In genomic region chr4:141304223-141304611, GRCm38 (mm10) we compare ENCODE assay signal across 11 mouse cellular contexts. TPM values are rescaled to one million over a fixed set of nuclear protein-coding genes. Genes with fewer than 3 reads are reported as not detected.
DNase-seq lines count a peak whose midpoint lies in the region; ATAC-seq and TF ChIP-seq lines count a peak whose summit lies in the region.
"Had no signal": no experiment of that assay in that cellular context is flagged by ENCODE, and none has a peak within 500 bp of the region (broad histone marks: within the 10 kb centered on the region; RNA-seq: fewer than 3 reads in every experiment).

No protein-coding gene starts in this region.

- H3K9ac ChIP-seq in kidney, postnatal 0 days (ENCODE audit: low read depth, low read length) = no peak overlapping the region
- no peak overlapping the region for H3K9ac ChIP-seq in CH12.LX (ENCODE audit: insufficient read depth, low read depth)
- H3K9ac ChIP-seq in limb, embryonic 13.5 days = no peak overlapping the region

- intact Hi-C loops in gastrocnemius, adult 2 months (cut with DNase I) = no loop called here

- TF ChIP-seq RAD21 in CH12.LX (IDR thresholded peaks at IDR 0.05; ENCODE audit: low read depth, low read length) = no peak

- TF ChIP-seq EP300 in CH12.LX (IDR thresholded peaks at IDR 0.05; ENCODE audit: low read length) = peak; percentile 70

- dilution Hi-C loops in CH12.LX (cut with MboI; ENCODE audit: extremely low pct_ligation_motif_present, extremely low pct_unique_long_range_greater_than_20kb, low sequenced_read_pairs) = no loop called here

- peaks cover 12% of the 10 kb centered on the region; the same call in 1 of the 2 replicates for H3K36me3 ChIP-seq in kidney, postnatal 0 days (ENCODE audit: insufficient read depth, low read length)
- H3K36me3 ChIP-seq in CH12.LX (replicated peaks in 1 of 2; ENCODE audit: control insufficient read depth in 1 of 2, insufficient read depth in 1 of 2, low read length in 1 of 2) = peaks cover 0 to 1% of the 10 kb centered on the region in 2 experiments
- peaks cover 10% of the 10 kb centered on the region for H3K36me3 ChIP-seq in limb, embryonic 13.5 days

- no peak overlapping the region for H3K27ac ChIP-seq in gastrocnemius, adult 2 months
- peak overlapping the region; percentile 63; the same call in 1 of the 2 replicates for H3K27ac ChIP-seq in kidney, postnatal 0 days
- no peak overlapping the region for H3K27ac ChIP-seq in CH12.LX (ENCODE audit: insufficient read depth, low read depth)
- H3K27ac ChIP-seq in limb, embryonic 13.5 days = no peak overlapping the region

- DNase-seq in gastrocnemius, adult 2 months = no peak
- DNase-seq in gastrocnemius, adult 18-20 months (ENCODE audit: low spot score) = no peak
- DNase-seq in kidney, postnatal 0 days (ENCODE audit: low spot score) = no peak
- DNase-seq in kidney, adult 9 months = no peak
- DNase-seq in CH12.LX (ENCODE audit: extremely low read depth) = peak; percentile 62
- DNase-seq in adrenal gland, postnatal 36 days = no peak
- DNase-seq in frontal cortex, postnatal 10 days (ENCODE audit: low spot score in 2 of 2) = no peak
- DNase-seq: cerebellum, postnatal 14 days; gastrocnemius, postnatal 14 days had no signal

- H3K9me3 ChIP-seq in kidney, postnatal 0 days (replicated peaks; ENCODE audit: low read length) = no peaks in the 10 kb centered on the region
- H3K9me3 ChIP-seq in CH12.LX (replicated peaks; ENCODE audit: low read length) = peaks cover 8% of the 10 kb centered on the region
- H3K9me3 ChIP-seq in limb, embryonic 13.5 days = no peaks in the 10 kb centered on the region

- H3K4me1 ChIP-seq in kidney, postnatal 0 days (replicated peaks; ENCODE audit: insufficient read depth, low read length) = peaks cover 25% of the 10 kb centered on the region
- peaks cover 31 to 63% of the 10 kb centered on the region in 2 experiments for H3K4me1 ChIP-seq in CH12.LX (ENCODE audit: control insufficient read depth in 1 of 2, insufficient read depth in 2 of 2)
- peaks cover 46% of the 10 kb centered on the region for H3K4me1 ChIP-seq in limb, embryonic 13.5 days

- TF ChIP-seq CTCF in gastrocnemius, adult 2 months (IDR thresholded peaks at IDR 0.05) = no peak
- TF ChIP-seq CTCF in kidney, postnatal 0 days (IDR thresholded peaks at IDR 0.05; ENCODE audit: low read depth) = no peak
- TF ChIP-seq CTCF in CH12.LX (conservative IDR thresholded peaks at IDR 0.05 in 1 of 2, IDR thresholded peaks at IDR 0.05 in 1 of 2; ENCODE audit: low read depth in 2 of 2, low read length in 2 of 2) = no peak

- in situ Hi-C loops in CH12.LX (cut with MboI; ENCODE audit: low pct_ligation_motif_present, low pct_unique_long_range_greater_than_20kb, low sequenced_read_pairs) = no loop called here

- H3K4me2 ChIP-seq in kidney, postnatal 0 days (ENCODE audit: low read length) = peak overlapping the region; percentile 89
- no peak overlapping the region for H3K4me2 ChIP-seq in CH12.LX (ENCODE audit: insufficient read depth, low read depth, poor library complexity, severe bottlenecking)
- 0 out of 2 replicates have a peak overlapping the region, but pooled peaks have one; percentile 96 for H3K4me2 ChIP-seq in limb, embryonic 13.5 days (replicated peaks)

- no peaks in the 10 kb centered on the region for H3K79me2 ChIP-seq in CH12.LX (replicated peaks; ENCODE audit: control insufficient read depth, extremely low read depth, insufficient read depth, poor library complexity, severe bottlenecking)

- ATAC-seq in kidney, postnatal 0 days (replicated peaks; ENCODE audit: low FRiP score, low read depth) = no peak
- ATAC-seq in limb, embryonic 13.5 days (ENCODE audit: low FRiP score, low read depth) = no peak

- TF ChIP-seq POLR2A in CH12.LX (IDR thresholded peaks at IDR 0.05; ENCODE audit: low read depth, low read length) = no peak

- no peaks in the 10 kb centered on the region for H3K27me3 ChIP-seq in kidney, postnatal 0 days (ENCODE audit: insufficient read depth, low read length)
- H3K27me3 ChIP-seq in CH12.LX (replicated peaks) = peaks cover 37% of the 10 kb centered on the region
- H3K27me3 ChIP-seq in limb, embryonic 13.5 days = peaks cover 38% of the 10 kb centered on the region

- H3K4me3 ChIP-seq in gastrocnemius, adult 2 months = peak overlapping the region; percentile 77; the same call in 1 of the 2 replicates
- no peak overlapping the region for H3K4me3 ChIP-seq in kidney, postnatal 0 days (replicated peaks; ENCODE audit: low read depth, low read length)
- no peak overlapping the region for H3K4me3 ChIP-seq in CH12.LX (replicated peaks in 1 of 3; ENCODE audit: low read depth in 2 of 3, low read length in 2 of 3, poor library complexity in 1 of 3)
- H3K4me3 ChIP-seq in limb, embryonic 13.5 days = no peak overlapping the region
- H3K4me3 ChIP-seq: erythroblast, embryonic 14.5 days had no signal

- WGBS in kidney, postnatal 0 days = 51% methylated on average over 4 of the region's 4 CpGs
- WGBS in limb, embryonic 13.5 days = 83% methylated on average over 4 of the region's 4 CpGs

TF ChIP-seq in CH12.LX, 34 proteins besides CTCF, POLR2A, EP300 and RAD21:
- no peak for TF ChIP-seq JUND (conservative IDR thresholded peaks at IDR 0.05; ENCODE audit: low read depth, low read length)
- no peak for TF ChIP-seq SMC3 (IDR thresholded peaks at IDR 0.05; ENCODE audit: low read depth, low read length)
- TF ChIP-seq HCFC1 (IDR thresholded peaks at IDR 0.05; ENCODE audit: low read depth, low read length) = no peak
- peak; percentile 41; the same call in 1 of the 2 replicates for TF ChIP-seq IRF4 (IDR thresholded peaks at IDR 0.05; ENCODE audit: low read depth, low read length)
- TF ChIP-seq MAX (IDR thresholded peaks at IDR 0.05; ENCODE audit: low read length) = no peak
- TF ChIP-seq GABPA (IDR thresholded peaks at IDR 0.05; ENCODE audit: insufficient replicate concordance, low read depth, low read length) = no peak
- TF ChIP-seq ZNF384 (IDR thresholded peaks at IDR 0.05; ENCODE audit: low read depth, low read length) = no peak
- TF ChIP-seq TCF12 (IDR thresholded peaks at IDR 0.05; ENCODE audit: low read depth, low read length) = peak; percentile 63; the same call in 1 of the 2 replicates
- peak; percentile 61 for TF ChIP-seq ELF1 (IDR thresholded peaks at IDR 0.05; ENCODE audit: low read depth, low read length)
- TF ChIP-seq ETS1 (conservative IDR thresholded peaks at IDR 0.05; ENCODE audit: low read depth, low read length) = no peak
- 0 out of 2 replicates have a peak, but pooled peaks have one; percentile 31 for TF ChIP-seq BHLHE40 (IDR thresholded peaks at IDR 0.05; ENCODE audit: low read depth, low read length)
- no peak for TF ChIP-seq SIN3A (IDR thresholded peaks at IDR 0.05; ENCODE audit: low read length)
- TF ChIP-seq PAX5 (IDR thresholded peaks at IDR 0.05; ENCODE audit: low read length) = no peak
- 0 out of 2 replicates have a peak, but pooled peaks have one; percentile 51 for TF ChIP-seq CHD1 (IDR thresholded peaks at IDR 0.05; ENCODE audit: low read depth, low read length)
- no peak for TF ChIP-seq MAZ (IDR thresholded peaks at IDR 0.05; ENCODE audit: low read depth, low read length)

RNA-seq across cellular contexts. Expression of gene Epha2, which starts 3.2 kb away (rescaled TPM):
- total RNA-seq in gastrocnemius, adult 2 months (2021) = 1 to 10 TPM; 1.8 to 2.6 TPM
- 1 to 10 TPM; 1.6 to 2.9 TPM for total RNA-seq in gastrocnemius, adult 18-20 months (2021)
- polyA plus RNA-seq in kidney, postnatal 0 days (2015; fragmentation: Nextera tagmentation; extraction: Ambion mirVana) = 5.6 and 5.8 TPM in 2 replicates
- total RNA-seq in CH12.LX (2012; rRNA removed) (0.67 and 0.81 TPM in 2 replicates), CH12.LX (2014; rRNA removed) (0.55 and 0.58 TPM in 2 replicates)
- polyA plus RNA-seq in CH12.LX (2012; ENCODE audit: insufficient read length, low read depth) = 0.67 and 0.70 TPM in 2 replicates
- 2.6 and 3.9 TPM in 2 replicates for polyA plus RNA-seq in limb, embryonic 13.5 days (2015; fragmentation: Nextera tagmentation; extraction: Ambion mirVana)
- total RNA-seq in adrenal gland, postnatal 36 days (2021) = 10 to 100 TPM; 14.4 to 23.6 TPM
- polyA plus RNA-seq: erythroblast, embryonic 14.5 days had no signal
